Mouse (Mus musculus): ENCODE results near the gene Pgbd1. TPM values are rescaled to one million over a fixed set of nuclear protein-coding genes. Genes with fewer than 3 reads are reported as not detected.
"Not testable (repeated sequence)": the region's sequence is repeated elsewhere in the genome, so short reads cannot be mapped to it uniquely, and the experiment has no call there.

Pgbd1 gene
- total RNA-seq (2021), result 1 to 10 TPM in 1 of 2 experiments, under 1 TPM in 1; 0.98 to 1.5 TPM
- long read RNA-seq, experiment 1, result 0 reads
- long read RNA-seq, experiment 2, result 0 reads

DNA sequence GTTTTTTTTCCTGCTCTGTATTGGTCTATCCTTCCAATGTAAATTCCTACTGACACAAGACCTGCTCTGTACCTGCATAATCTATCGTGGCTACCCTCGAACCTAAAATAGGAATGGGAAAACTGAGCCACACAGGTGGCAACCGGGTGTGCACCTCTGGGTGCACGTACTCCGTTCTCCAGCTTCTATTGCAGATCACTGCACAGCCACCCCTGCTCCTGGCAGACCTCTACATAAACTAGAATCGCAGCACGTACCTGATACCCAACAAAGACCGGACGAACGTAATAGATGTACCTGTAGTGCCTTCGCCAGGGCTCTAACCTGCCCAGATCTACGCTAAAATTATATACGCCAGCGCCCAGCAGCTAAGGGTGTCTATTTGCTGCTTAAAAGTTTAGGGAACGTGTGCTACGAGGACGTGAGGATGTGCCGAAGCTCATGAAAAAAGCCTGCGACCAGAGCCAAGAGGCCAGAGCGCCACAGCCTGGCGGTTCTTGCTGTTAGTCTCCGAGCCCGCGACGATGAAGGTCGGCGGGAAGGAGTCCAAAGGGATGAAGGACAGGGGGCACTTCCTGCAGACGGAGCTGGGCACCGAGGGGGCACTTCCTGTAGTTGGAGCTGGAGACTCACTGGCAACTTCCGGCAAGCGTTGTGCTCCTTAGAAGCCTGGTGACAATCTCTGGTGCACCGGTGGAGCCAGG, at the start of gene Pgbd1:
TSS of gene Pgbd1 (minus strand) at position 556 of the 704 bp plus-strand sequence.
- peak; percentile 68 to 71 for DNase-seq (ENCODE audit: low spot score in 2 of 2)

DNA sequence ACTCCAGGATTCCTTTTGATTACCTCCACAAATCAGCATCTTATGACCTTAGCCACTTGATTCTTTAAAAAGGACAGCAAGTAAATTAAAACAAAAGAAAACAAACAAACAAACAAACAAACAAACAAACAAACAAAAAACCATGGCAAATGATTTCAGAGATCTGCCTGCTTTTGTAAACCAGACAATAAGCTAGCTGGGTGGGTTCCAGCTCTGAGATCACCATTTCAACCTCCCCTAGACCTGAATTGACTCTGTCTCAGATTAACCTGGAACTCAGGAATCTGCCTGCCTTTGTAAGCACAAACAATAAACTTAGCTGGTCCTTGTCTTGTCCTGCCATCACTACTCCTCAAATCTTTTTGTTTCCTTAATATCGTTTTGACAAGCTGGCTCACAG, 46.0 kb upstream of the Pgbd1 start:
- no peak for DNase-seq (ENCODE audit: low spot score in 2 of 2)

DNA sequence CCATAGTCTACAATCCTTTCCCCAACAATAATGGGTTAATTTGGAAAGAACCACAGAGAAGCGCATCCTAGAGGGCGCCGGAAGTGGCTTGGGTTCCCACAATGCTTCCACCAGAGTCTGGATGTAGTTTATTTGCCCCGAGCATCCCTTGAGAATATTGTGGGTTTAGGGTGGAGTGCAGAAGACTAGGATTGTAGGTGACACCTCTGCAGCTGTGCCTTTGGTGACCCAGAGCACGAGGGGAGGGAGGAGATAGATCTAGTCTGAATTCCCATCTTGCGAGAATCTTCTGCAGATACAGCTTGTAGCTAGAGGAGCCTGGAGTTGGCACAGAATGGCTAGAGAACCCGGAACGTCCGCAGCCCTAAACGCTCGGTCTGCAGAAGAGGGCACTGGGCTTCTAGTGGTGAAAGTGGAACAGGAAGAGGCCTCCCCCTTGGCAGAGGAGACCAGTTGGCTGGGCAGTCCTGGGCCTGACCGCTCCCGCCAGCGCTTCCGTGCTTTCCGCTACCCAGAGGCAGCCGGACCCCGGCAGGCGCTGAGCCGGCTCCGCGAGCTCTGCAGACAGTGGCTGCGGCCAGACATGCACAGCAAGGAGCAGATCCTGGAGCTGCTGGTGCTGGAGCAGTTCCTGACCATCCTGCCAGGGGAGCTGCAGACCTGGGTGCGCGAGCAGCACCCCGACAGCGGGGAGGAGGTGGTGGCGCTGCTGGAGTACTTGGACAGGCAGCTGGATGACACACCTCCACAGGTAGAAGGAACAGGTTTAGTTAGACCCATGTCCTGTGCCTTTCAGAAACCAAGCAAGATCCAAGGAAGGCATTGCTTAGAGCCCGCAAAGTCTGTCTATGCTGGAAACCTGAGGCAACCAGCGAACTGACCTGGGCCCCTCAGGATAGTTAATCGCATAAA, 38.2 kb upstream of the Pgbd1 start, which contains the start of the genes Zkscan4 and Gm10065:
TSS of gene Zkscan4 (plus strand) at position 149 of the 912 bp plus-strand sequence.
TSS of gene Gm10065 (minus strand) at position 683 of the 912 bp plus-strand sequence.
- DNase-seq (ENCODE audit: low spot score in 2 of 2), result peak; percentile 78 to 82

DNA sequence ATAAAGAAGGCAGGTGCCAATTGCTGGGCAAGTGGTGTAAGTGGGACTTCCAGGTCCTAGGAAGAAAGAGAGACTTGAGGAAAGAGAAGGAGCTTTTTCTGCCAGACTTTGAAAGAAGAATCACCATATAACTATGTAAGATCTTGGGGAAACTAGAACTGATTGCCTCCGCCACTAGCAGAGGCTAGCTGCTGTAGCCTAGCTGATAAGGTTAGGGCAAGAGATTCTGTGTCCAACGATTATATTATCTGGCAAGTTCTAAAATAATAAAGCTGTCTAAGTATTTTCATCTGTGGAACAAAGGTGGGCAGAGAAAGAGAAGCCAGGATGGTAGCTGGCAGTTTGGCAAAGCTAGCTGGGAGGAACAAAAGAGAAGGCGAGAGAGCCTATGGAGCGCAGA, 31.6 kb upstream of the Pgbd1 start:
- no peak for DNase-seq (ENCODE audit: low spot score in 2 of 2)

DNA sequence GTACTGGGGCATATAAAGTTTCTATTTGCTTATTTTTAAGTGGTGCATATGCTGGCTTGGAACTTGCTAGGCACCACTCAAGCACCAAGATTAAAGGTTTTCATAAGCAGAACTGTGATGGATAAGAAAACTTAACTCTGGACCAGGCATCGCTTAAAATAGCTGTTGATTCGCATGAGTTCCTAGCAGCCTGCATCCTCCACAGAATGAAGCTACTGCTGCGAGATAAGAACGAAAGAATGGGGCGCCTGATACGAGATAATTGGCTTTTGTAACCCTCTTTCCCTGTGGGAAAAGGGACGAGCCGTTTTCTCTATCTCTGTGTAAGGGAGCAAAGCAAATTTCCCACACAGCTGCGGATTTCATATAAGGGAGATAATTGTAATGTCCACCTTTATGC, 28.2 kb upstream of the Pgbd1 start:
- DNase-seq (ENCODE audit: low spot score in 2 of 2), result no peak

DNA sequence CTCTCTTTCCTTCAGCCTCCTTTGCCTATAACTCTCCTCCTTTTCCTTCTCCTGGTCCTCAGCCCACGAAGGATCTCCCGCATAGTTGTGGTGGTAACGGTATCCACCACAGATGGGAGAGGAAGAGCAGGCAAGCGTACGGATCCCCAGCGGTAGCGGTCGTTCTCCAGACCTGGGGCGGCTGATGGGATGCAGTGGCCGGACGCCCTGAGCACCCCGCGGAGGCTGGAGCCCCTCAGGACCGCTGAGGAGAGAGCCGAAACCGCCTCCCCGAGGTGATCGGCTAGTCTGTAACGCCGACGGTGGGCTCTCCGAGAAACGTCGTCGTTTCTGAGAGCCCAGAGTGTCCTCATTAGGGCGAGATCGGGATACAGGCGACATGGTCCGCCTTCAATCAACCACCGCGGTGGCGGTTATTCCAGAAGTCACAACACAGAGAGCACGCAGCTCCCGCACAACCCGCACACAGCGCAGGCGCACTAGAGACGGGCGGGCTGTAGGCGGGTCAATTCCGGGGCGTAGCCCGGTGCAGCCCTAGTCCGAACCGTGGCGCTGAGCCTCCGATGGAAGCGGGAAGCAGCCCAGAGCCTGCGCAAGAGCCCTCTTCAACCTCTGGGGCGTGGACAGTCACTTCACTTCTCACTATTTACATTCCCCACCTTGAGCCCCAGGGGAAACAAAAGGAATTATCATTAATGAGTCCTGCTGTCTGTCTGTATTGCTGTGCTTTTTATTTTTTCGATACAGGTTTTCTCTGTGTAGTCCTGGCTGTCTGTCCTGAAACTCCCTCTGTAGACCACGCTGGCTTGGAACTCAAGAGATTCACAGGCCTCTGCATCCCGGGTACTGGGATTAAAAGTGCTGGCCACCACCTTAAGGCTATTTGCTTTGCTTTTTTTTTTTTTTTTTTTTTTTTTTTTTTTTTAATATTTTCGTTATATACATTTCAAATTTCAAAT, 27.5 kb upstream of the Pgbd1 start, which contains the start of gene Nkapl:
TSS of gene Nkapl (minus strand) at position 449 of the 959 bp plus-strand sequence.
- DNase-seq (ENCODE audit: low spot score in 2 of 2), result peak; percentile 81

DNA sequence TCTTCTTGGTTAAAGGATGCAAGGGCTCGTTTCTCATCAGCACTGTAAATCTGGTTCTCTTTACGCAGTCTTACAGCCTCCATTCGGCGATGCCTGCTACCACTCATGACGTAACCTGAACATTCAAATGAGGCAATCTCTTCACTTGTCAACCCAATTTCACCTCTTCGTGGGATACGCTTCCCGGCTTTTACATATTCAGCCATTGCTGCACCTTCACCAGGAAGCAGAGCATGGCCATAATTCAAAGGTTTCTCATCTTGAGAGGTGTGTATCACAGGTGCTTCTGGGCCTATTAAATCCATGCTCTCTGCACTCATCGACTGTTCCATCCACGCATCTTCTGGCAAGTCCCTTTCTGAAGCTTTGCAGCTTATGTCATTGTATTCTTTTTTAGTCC, 26.5 kb upstream of the Pgbd1 start:
- no peak for DNase-seq (ENCODE audit: low spot score in 2 of 2)

DNA sequence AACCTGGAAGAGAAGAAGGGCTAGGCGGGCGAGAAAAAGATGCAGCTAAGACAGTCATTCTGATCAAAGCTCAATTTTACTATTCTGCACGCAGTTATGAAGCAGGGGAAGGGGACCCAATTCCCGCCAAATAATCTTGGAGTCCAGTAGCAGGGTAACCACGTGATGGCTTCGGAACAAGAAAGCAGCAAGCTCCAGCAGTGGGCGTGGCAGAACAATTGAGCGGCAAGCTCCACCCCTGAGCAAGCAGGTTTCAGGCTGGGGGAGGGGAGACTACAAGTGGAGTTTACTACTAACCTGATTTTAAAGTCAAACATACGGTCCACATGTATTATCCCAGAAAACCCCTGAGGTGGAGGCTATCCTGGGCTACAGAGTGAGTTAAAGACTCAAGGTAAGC, 21.7 kb upstream of the Pgbd1 start:
- not testable (repeated sequence) for DNase-seq (ENCODE audit: low spot score in 2 of 2)

DNA sequence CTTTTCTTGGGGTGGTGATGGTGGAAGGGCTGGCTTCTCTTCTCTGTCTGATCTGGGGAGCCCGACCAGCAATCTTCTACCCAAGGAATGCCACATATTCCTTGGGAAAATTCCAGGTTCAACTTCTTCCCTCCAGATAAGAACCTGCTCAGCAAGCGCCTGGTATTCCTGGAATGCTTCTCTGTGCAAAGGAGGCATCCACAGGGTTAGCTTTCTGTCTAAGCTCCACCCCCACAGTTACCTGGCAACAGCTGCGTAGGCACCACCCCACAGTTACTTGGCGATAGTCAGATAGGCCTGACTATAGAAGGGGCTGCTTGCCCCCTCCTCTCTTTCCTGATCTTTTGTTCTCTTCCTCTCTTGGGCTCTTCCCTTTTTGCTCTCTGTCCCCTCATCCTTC, 15.5 kb upstream of the Pgbd1 start:
- no peak for DNase-seq (ENCODE audit: low spot score in 2 of 2)

DNA sequence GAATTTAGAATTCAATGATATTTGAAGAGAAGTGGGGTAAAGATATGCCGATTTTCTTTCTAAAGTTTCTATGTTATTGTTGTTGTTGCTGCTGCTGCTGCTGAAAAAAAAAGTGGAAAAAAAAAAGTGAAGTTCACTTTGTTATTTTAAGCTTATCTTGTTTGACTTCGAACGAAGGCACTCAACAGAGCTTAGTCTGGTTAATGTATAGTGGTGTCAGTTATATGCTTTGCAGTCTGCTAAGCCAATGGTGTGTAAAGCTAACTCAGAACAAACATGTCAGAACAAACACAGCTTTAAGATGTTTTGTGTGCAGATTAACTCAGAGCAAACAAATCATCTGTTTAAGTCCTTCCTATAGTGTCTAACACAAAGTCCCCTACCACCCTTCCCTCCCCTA, 13.3 kb upstream of the Pgbd1 start:
- DNase-seq (ENCODE audit: low spot score in 2 of 2), result no peak

DNA sequence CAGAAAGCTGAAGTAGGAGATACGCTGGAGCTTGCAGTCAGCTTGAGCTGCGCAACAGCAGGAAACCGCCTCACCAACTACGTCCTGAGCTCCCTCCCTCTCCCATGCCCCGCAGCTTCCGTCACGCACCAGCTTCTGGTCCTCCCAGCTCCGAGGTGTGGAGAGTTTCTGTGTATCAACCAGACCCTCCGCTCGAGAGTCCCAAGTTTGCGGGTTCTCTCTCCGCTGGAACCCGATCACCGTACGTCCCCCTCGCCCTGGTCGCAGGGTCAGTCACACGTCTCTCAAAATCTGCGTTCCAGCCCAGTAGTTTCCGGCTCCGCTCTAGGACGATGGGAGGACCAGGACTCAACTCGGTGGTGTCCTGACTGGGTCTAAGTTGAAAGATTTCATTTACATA, 12.6 kb upstream of the Pgbd1 start, which contains the start of gene Zscan26:
TSS of gene Zscan26 (minus strand) at position 282 of the 400 bp plus-strand sequence.
- peak; percentile 83 to 87 for DNase-seq (ENCODE audit: low spot score in 2 of 2)

DNA sequence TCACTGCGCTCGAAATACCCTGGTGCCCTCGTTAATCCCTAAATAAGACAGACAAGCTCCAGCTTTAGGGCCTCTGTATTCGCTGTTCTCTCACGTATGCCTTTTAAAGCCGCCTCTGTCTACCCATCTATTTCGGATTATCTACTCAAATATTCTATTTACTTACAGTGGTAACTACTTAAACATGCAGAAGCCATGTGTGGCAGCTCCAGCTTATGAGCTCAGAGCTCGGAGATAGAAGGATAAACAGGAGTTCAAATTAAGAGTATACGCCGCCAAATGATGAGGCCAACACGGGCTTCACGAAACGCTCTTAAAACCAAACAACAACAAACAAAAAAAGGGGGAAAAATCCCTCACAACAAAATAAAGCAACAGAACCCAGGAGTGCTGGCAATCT, 12.2 kb upstream of the Pgbd1 start:
- no peak for DNase-seq (ENCODE audit: low spot score in 2 of 2)

DNA sequence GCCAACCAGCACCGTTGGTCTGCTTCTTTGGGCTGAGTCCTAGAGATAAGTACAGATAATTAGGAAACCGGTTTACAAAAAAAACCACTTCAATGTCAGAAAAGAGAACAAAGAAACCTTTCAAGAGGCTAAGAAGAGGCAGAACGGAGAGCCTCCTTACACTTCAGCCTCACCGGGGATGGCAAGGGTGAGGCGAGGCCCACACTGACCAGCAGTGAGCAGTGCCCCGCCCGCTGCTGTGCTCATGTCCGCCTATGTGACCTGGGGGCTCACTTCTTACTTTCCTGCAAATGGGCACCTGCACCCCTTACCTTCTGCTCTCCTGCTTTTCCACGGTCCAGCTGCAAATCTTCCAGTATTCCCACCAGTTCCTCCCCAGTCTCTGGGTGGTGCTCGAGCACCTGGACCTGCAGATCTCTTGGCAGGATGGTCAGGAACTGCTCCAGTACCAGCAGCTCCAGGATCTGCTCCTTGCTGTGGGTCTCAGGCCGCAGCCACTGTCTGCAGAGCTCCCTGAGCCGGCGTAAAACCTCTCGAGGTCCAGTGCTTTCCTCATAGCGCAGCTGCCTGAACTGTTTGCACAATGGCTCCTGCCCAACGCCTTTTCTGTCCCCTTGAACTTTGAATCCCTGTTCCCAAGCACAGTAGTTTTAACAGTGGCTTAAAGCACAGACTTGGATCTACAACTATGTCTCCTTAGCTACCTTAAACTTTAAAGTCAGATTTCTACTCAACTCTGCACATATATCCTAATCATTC, 7.2 kb upstream of the Pgbd1 start:
- no peak for DNase-seq (ENCODE audit: low spot score in 2 of 2)

DNA sequence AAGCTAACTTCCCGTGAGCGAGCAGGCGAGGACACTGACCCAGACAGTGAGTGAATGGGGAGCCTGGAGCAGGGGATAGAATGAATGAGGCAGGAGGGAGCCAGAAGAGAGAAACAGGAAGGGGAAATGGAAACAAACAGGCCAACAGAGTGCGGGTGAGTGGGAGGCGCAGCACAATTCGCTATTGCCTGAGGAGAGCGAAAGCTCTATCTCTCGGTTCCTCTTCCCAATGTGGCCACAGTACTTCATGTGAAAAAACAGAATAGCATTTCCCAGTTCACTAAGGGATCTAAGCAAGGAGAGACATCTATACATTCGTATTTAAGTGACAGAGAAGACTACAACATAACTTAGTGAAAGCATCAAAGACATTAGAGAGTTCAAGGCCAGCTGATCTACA, 5.9 kb upstream of the Pgbd1 start:
- no peak for DNase-seq (ENCODE audit: low spot score in 2 of 2)

DNA sequence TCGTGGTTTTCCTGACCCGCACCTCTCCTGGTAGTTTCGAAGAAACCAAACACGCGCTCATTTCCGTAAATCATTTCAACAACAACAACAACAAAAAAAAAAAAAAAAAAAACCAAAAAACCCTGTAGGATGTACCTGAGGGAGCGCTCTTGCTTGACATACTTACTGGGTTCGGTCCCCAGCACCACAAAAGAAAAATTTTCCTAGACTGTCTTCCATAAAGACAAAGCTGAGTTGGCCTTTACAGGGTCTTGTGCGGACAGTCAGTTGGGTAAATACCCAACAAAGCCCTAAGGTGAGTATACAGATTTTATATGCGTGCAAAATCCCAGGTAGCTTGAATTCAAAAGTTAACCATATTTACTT, 332 bp upstream of the Pgbd1 start:
- no peak for DNase-seq (ENCODE audit: low spot score in 2 of 2)

DNA sequence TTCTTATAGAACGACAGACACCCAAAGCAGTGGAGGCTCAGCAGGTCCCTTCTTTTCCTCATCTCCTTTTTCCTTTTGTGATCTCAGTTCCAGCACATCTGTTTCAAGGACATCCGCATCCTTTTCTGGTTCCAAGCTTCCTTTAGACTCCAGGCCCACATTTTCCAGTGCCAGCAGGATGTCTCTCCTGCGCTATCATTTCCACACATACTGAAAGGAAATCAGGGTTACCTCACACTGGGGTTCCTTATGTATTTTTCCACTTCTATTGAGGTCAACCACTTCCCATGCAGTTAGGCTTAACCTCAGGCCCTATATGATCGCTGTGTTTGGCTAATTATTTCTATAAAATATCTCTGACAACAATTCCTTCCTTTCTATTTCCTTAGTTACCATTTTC, 5.4 kb downstream of the Pgbd1 start:
- no peak for DNase-seq (ENCODE audit: low spot score in 2 of 2)

DNA sequence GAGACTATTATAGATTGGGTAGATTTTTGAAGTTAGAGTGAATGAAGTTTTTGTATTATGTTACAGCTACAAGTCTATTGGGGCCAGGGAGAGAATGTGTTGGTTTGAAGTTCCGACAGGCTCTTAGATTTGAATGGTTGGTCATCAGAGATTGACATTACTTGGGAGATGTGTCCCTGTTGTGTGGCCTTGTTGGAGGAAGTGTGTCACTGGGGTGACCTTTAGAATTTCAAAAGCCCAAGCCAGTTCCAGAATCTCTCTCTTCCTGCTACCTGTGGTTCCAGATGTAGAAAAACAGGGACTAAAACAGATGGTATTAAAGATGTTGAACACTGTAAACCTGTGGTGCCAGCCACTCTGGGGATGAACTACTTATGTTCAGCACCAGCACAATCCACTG, 13.2 kb downstream of the Pgbd1 start:
- no peak for DNase-seq (ENCODE audit: low spot score in 2 of 2)

DNA sequence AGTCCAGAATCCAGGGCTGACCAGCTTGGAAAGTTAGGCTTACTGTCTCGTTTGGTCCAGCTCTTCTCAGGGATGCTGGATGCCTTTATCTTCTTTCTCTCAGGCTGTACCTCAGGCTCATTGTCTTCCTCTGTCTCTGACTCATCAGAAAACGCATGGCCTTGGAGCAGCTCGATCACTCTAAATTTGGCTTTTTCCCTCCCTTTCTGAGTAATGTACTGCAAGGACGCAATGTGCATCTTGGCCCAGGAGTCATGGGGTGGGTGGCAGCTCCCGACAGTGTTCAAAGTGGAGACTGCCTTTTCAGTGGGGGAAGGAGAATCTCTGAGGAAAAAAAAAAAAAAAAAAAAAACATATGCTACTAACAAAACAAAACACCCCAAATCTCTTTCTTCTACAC, 17.6 kb downstream of the Pgbd1 start:
- no peak for DNase-seq (ENCODE audit: low spot score in 2 of 2)

DNA sequence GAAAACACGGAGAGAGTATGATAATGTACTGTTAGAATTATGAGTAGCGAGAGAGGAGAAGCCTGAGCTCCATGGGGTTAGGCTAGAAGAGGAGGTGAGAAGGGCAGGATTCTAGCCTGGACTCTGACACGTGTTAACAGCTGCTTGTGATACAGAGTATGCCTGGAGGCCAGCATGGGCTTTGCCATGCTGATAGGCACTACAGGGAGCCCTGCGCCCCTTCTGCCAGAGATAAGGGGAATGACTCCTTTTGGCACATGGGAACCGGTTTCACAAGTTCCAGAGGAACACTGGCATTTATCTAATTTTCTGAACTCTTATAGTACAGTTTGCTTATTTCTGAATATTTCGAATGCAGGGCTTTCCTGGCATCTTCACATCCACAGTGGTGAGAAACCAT, 22.0 kb downstream of the Pgbd1 start:
- DNase-seq (ENCODE audit: low spot score in 2 of 2), result no peak
